Mouse (Mus musculus) liver, adult 2 months (tissue): ENCODE measurements around the gene Cped1.

Source experiments
- CTCF ChIP-seq: fragments of 200-500 bp; IDR thresholded peaks from 2 replicates; pipeline ENCODE4 v1.5.1; 2011; ENCODE audit warnings: low read depth, low read length, control low read depth
- POLR2A ChIP-seq: fragments of 200-500 bp; IDR thresholded peaks from 2 replicates; pipeline ENCODE4 v1.6.1; 2011; ENCODE audit warnings: low read length, control low read depth; ENCODE audit not compliant: insufficient read depth; ENCODE audit errors: extremely low read depth

DNA sequence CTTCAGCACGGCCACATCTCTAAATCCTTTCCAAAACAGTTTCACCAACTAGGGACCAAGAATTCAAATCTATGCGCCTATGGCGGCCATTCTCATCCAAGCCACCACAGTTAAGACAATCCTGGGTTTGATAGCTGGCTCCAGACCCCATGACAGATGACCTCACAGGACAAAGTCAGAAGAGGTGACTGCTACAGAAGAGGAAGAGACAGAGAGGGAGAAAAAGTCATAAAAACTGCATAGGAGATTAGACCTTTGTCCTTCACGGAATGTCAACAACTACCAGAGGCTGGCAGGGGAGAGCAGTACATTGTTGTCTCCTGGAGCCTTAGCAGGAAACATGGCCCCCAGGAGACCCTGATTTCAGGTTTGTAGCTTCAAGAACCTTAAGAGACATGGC lies 117.0 kb downstream of the Cped1 start:
- TF ChIP-seq CTCF (no peak), POLR2A (no peak)
